Mouse (Mus musculus): ENCODE data around the gene Gls2.

GRCm38 (mm10) chr10:128194024-128194550 lies at the start of gene Gls2:
- TF ChIP-seq CTCF (IDR thresholded peaks at IDR 0.05; ENCODE audit: low read depth) (no peak), EP300 (IDR thresholded peaks at IDR 0.05; ENCODE audit: low read depth) (no peak)

All from heart, postnatal 0 days (tissue).